Comparison of ENCODE assay signal across 33 mouse cellular contexts in genomic region chrX:137144674-137145073, GRCm38 (mm10). TPM values are rescaled to one million over a fixed set of nuclear protein-coding genes. Genes with fewer than 3 reads are reported as not detected.
A peak's percentile ranks its signal among the peaks of the same experiment; 100 is the strongest.
DNase-seq lines count a peak whose midpoint lies in the region; ATAC-seq and TF ChIP-seq lines count a peak whose summit lies in the region.
"Had no signal": no experiment of that assay in that cellular context is flagged by ENCODE, and none has a peak within 500 bp of the region (broad histone marks: within the 10 kb centered on the region; RNA-seq: fewer than 3 reads in every experiment).

No protein-coding gene starts in this region.

- no peak overlapping the region for H3K4me3 ChIP-seq in layer of hippocampus, adult 2 months
- no peak overlapping the region for H3K4me3 ChIP-seq in midbrain, postnatal 0 days (ENCODE audit: low read depth, low read length)
- H3K4me3 ChIP-seq in midbrain, embryonic 13.5 days (replicated peaks), result no peak overlapping the region
- no peak overlapping the region for H3K4me3 ChIP-seq in MEL (ENCODE audit: control insufficient read depth in 1 of 2, insufficient read depth in 1 of 2, low read depth in 2 of 2, low read length in 2 of 2)
- no peak overlapping the region for H3K4me3 ChIP-seq in forebrain, embryonic 15.5 days
- H3K4me3 ChIP-seq: embryonic facial prominence, embryonic 15.5 days; heart, embryonic 13.5 days; hindbrain, embryonic 12.5 days; limb, embryonic 10.5 days; lung, embryonic 15.5 days; neural tube, embryonic 15.5 days; stomach, embryonic 15.5 days had no signal

- no peaks in the 10 kb centered on the region for H3K79me2 ChIP-seq in MEL (ENCODE audit: control insufficient read depth, insufficient read depth, low read length, poor library complexity)

- H3K9me3 ChIP-seq in midbrain, postnatal 0 days (ENCODE audit: low read length), result no peaks in the 10 kb centered on the region
- H3K9me3 ChIP-seq in midbrain, embryonic 13.5 days, result no peaks in the 10 kb centered on the region
- no peaks in the 10 kb centered on the region for H3K9me3 ChIP-seq in MEL (replicated peaks; ENCODE audit: insufficient read depth, low read length)
- no peaks in the 10 kb centered on the region for H3K9me3 ChIP-seq in forebrain, embryonic 15.5 days
- H3K9me3 ChIP-seq: embryonic facial prominence, embryonic 15.5 days; G1E; heart, embryonic 13.5 days; hindbrain, embryonic 12.5 days; limb, embryonic 10.5 days; lung, embryonic 15.5 days; neural tube, embryonic 15.5 days; stomach, embryonic 15.5 days had no signal

- no peak for TF ChIP-seq EP300 in MEL (IDR thresholded peaks at IDR 0.05; ENCODE audit: low read depth in 1 of 2, low read length in 2 of 2)

- DNase-seq in layer of hippocampus, adult 2 months (ENCODE audit: low spot score in 2 of 2), result no peak
- no peak for DNase-seq in layer of hippocampus, adult 18-20 months (ENCODE audit: low spot score in 2 of 2)
- no peak for DNase-seq in midbrain, postnatal 0 days (ENCODE audit: low spot score)
- peak; percentile 18 for DNase-seq in MEL (ENCODE audit: low read depth, low spot score)
- DNase-seq in ovary, adult 18-20 months (ENCODE audit: low spot score), result no peak
- DNase-seq: adrenal gland, adult 8-10 months; cerebellum, adult 18-20 months; cerebellum, postnatal 14 days; gastrocnemius, postnatal 25 days; heart, adult 18-20 months; kidney, adult 9 months; kidney, postnatal 36 days; layer of hippocampus, adult 9-11 months; liver; thymus, adult 2 months; thymus, postnatal 4 days had no signal

- H3K9ac ChIP-seq in midbrain, postnatal 0 days (replicated peaks; ENCODE audit: low read length, poor library complexity, severe bottlenecking), result no peak overlapping the region
- no peak overlapping the region for H3K9ac ChIP-seq in midbrain, embryonic 13.5 days (replicated peaks)
- no peak overlapping the region for H3K9ac ChIP-seq in MEL (ENCODE audit: control insufficient read depth, low read depth, low read length, poor library complexity, severe bottlenecking)
- no peak overlapping the region for H3K9ac ChIP-seq in forebrain, embryonic 15.5 days (replicated peaks)
- H3K9ac ChIP-seq: embryonic facial prominence, embryonic 15.5 days; heart, embryonic 13.5 days; hindbrain, embryonic 12.5 days; lung, embryonic 15.5 days; neural tube, embryonic 15.5 days; stomach, embryonic 15.5 days had no signal

- no peak for TF ChIP-seq POLR2A in MEL (IDR thresholded peaks at IDR 0.05; ENCODE audit: control insufficient read depth in 1 of 2, insufficient read depth in 1 of 2, low read depth in 1 of 2, low read length in 2 of 2, poor library complexity in 1 of 2)

- no peak for ATAC-seq in midbrain, postnatal 0 days (ENCODE audit: low FRiP score)
- no peak for ATAC-seq in midbrain, embryonic 13.5 days
- no peak for ATAC-seq in forebrain, embryonic 15.5 days (replicated peaks)
- ATAC-seq: activated CD4-positive, CD25-positive, alpha-beta regulatory T cell, adult 4 months; forebrain, embryonic 14.5 days; midbrain, embryonic 16.5 days had no signal

- no peaks in the 10 kb centered on the region for H3K36me3 ChIP-seq in midbrain, postnatal 0 days (ENCODE audit: insufficient read depth, low read length)
- no peaks in the 10 kb centered on the region for H3K36me3 ChIP-seq in midbrain, embryonic 13.5 days
- H3K36me3 ChIP-seq in MEL (ENCODE audit: control insufficient read depth in 1 of 2, insufficient read depth in 2 of 2, low read length in 2 of 2), result peaks cover 0 to 5% of the 10 kb centered on the region in 2 experiments; a peak in 2 of 4 replicates
- no peaks in the 10 kb centered on the region for H3K36me3 ChIP-seq in forebrain, embryonic 15.5 days
- H3K36me3 ChIP-seq: embryonic facial prominence, embryonic 15.5 days; G1E; heart, embryonic 13.5 days; hindbrain, embryonic 12.5 days; limb, embryonic 10.5 days; lung, embryonic 15.5 days; neural tube, embryonic 15.5 days; stomach, embryonic 15.5 days had no signal

- TF ChIP-seq RAD21 in MEL (IDR thresholded peaks at IDR 0.05; ENCODE audit: low read depth, low read length), result peak; percentile 53

- no peaks in the 10 kb centered on the region for H3K4me1 ChIP-seq in midbrain, postnatal 0 days (ENCODE audit: insufficient read depth, low read length)
- H3K4me1 ChIP-seq in midbrain, embryonic 13.5 days (replicated peaks), result no peaks in the 10 kb centered on the region
- H3K4me1 ChIP-seq in MEL (ENCODE audit: control insufficient read depth in 1 of 2, insufficient read depth in 2 of 2, low read length in 2 of 2), result 0 out of 4 replicates have a peak, but pooled peaks cover 0 to 2% of the 10 kb centered on the region in 2 experiments
- H3K4me1 ChIP-seq in forebrain, embryonic 15.5 days, result no peaks in the 10 kb centered on the region
- H3K4me1 ChIP-seq: embryonic facial prominence, embryonic 15.5 days; heart, embryonic 13.5 days; hindbrain, embryonic 12.5 days; limb, embryonic 10.5 days; lung, embryonic 15.5 days; neural tube, embryonic 15.5 days; stomach, embryonic 15.5 days had no signal

- peak; percentile 73 for TF ChIP-seq CTCF in layer of hippocampus, adult 2 months (conservative IDR thresholded peaks at IDR 0.05)
- TF ChIP-seq CTCF in midbrain, postnatal 0 days (IDR thresholded peaks at IDR 0.05), result peak; percentile 23
- TF ChIP-seq CTCF in MEL (IDR thresholded peaks at IDR 0.05 in 2 of 3, conservative IDR thresholded peaks at IDR 0.05 in 1 of 3; ENCODE audit: control insufficient read depth in 1 of 3, insufficient read depth in 1 of 3, low read depth in 2 of 3, low read length in 3 of 3, poor library complexity in 1 of 3, severe bottlenecking in 1 of 3), result peak in 2 of 3 experiments; percentile 45 to 47; a peak in 4 of 6 replicates

- no peak overlapping the region for H3K4me2 ChIP-seq in midbrain, postnatal 0 days (ENCODE audit: low read depth, low read length, poor library complexity, severe bottlenecking)
- H3K4me2 ChIP-seq in midbrain, embryonic 13.5 days (replicated peaks), result no peak overlapping the region
- H3K4me2 ChIP-seq in forebrain, embryonic 15.5 days (replicated peaks), result no peak overlapping the region
- H3K4me2 ChIP-seq: embryonic facial prominence, embryonic 15.5 days; heart, embryonic 13.5 days; hindbrain, embryonic 12.5 days; lung, embryonic 15.5 days; neural tube, embryonic 15.5 days; stomach, embryonic 15.5 days had no signal

- 30% methylated on average over 4 of the region's 4 CpGs for WGBS in midbrain, postnatal 0 days
- WGBS in midbrain, embryonic 13.5 days, result 30% methylated on average over 4 of the region's 4 CpGs
- WGBS in forebrain, embryonic 15.5 days, result 25% methylated on average over 4 of the region's 4 CpGs

- no peaks in the 10 kb centered on the region for H3K27me3 ChIP-seq in midbrain, postnatal 0 days (ENCODE audit: insufficient read depth, low read length)
- no peaks in the 10 kb centered on the region for H3K27me3 ChIP-seq in midbrain, embryonic 13.5 days
- no peaks in the 10 kb centered on the region for H3K27me3 ChIP-seq in MEL (ENCODE audit: control insufficient read depth in 1 of 2, insufficient read depth in 2 of 2, low read length in 2 of 2)
- H3K27me3 ChIP-seq in forebrain, embryonic 15.5 days, result no peaks in the 10 kb centered on the region
- H3K27me3 ChIP-seq: embryonic facial prominence, embryonic 15.5 days; heart, embryonic 13.5 days; hindbrain, embryonic 12.5 days; lung, embryonic 15.5 days; neural tube, embryonic 15.5 days; stomach, embryonic 15.5 days had no signal

- no peak overlapping the region for H3K27ac ChIP-seq in layer of hippocampus, adult 2 months
- no peak overlapping the region for H3K27ac ChIP-seq in midbrain, postnatal 0 days (ENCODE audit: low read depth, low read length)
- no peak overlapping the region for H3K27ac ChIP-seq in midbrain, embryonic 13.5 days
- no peak overlapping the region for H3K27ac ChIP-seq in MEL (ENCODE audit: control insufficient read depth, low read depth, low read length)
- no peak overlapping the region for H3K27ac ChIP-seq in forebrain, embryonic 15.5 days (replicated peaks)
- H3K27ac ChIP-seq: embryonic facial prominence, embryonic 15.5 days; heart, embryonic 13.5 days; hindbrain, embryonic 12.5 days; limb, embryonic 10.5 days; lung, embryonic 15.5 days; macrophage; neural tube, embryonic 15.5 days; stomach, embryonic 15.5 days had no signal

TF ChIP-seq in MEL, 35 proteins besides CTCF, POLR2A, EP300 and RAD21:
- TF ChIP-seq UBTF (IDR thresholded peaks at IDR 0.05; ENCODE audit: borderline replicate concordance, insufficient read depth, low read depth, low read length) (no peak), SMC3 (IDR thresholded peaks at IDR 0.05; ENCODE audit: low read depth, low read length) (peak; percentile 17; the same call in 1 of the 2 replicates), ZNF384 (IDR thresholded peaks at IDR 0.05; ENCODE audit: low read depth, low read length) (peak; percentile 91)

RNA-seq across cellular contexts. Expression of gene Esx1, which starts 22.8 kb away (rescaled TPM):
- total RNA-seq in layer of hippocampus, adult 2 months (2021), result not detected
- total RNA-seq in layer of hippocampus, adult 18-20 months (2021), result not detected
- not detected in 2 replicates for total RNA-seq in midbrain, postnatal 0 days (2014; rRNA removed)
- polyA plus RNA-seq in midbrain, postnatal 0 days (2015; fragmentation: Nextera tagmentation; extraction: Ambion mirVana), result not detected in 2 replicates
- polyA plus RNA-seq in midbrain, embryonic 13.5 days (2015; fragmentation: Nextera tagmentation; extraction: Ambion mirVana), result not detected in 2 replicates
- total RNA-seq in MEL (2012; rRNA removed), result not detected in 2 replicates
- not detected for polyA plus RNA-seq in MEL (2012; ENCODE audit: insufficient read depth in 1 of 2, insufficient read length in 2 of 2, low read depth in 1 of 2, low replicate concordance in 2 of 2, missing spikeins in 1 of 2)
- not detected in 2 replicates for polyA plus RNA-seq in forebrain, embryonic 15.5 days (2015; fragmentation: Nextera tagmentation; extraction: Ambion mirVana)
- total RNA-seq: adrenal gland, adult 8-10 months; G1E; gastrocnemius, postnatal 25 days; heart, adult 18-20 months; heart, postnatal 25 days; left cerebral cortex, adult 8-10 months had no signal
- polyA plus RNA-seq: activated CD4-positive, CD25-positive, alpha-beta regulatory T cell, adult 4 months; embryonic facial prominence, embryonic 15.5 days; forebrain, embryonic 14.5 days; G1E; heart, embryonic 13.5 days; hindbrain, embryonic 12.5 days; intestine, embryonic 14.5 days; limb, embryonic 10.5 days; lung, embryonic 15.5 days; macrophage; midbrain, embryonic 16.5 days; neural tube, embryonic 15.5 days; stomach, embryonic 15.5 days; thymus, adult 2 months had no signal

Comparison
In these comparisons a context has a peak if more than half of its experiments do, and no peak if none do; other contexts are left out.
1. CTCF ChIP-seq: peak in every context shown above with its lines; median percentile 73 in layer of hippocampus, adult 2 months; 46 in MEL; 23 in midbrain, postnatal 0 days.